Mouse (Mus musculus): ENCODE measurements around the gene Galnt10.

DNA sequence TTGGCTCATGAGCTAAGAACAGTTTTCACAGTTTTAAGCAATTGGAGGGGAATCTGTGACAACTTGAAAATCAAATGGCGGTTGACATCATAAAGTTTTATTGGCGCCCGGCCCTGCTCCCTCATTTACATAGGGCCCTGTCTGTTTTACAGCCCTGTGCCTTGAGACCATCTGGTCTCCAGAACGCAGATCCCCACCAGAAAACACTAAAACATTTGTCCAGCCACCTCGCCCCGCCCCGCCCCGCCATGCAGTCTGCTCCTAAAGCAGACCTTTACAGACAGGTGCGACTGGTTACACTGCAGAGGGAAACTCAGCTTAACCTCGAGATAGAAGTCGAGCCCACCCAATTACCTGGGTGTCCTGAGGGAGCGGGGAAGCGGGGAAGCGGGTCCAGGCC, 134.6 kb downstream of the Galnt10 start:
- TF ChIP-seq CTCF (IDR thresholded peaks at IDR 0.05) (no peak), EP300 (IDR thresholded peaks at IDR 0.05) (no peak)

All from lung, postnatal 0 days (tissue).